Mouse (Mus musculus): Measurements from ENCODE around the gene Ap2a2.
A peak's percentile ranks its signal among the peaks of the same experiment; 100 is the strongest.

The Ap2a2 gene

GRCm38 (mm10) chr7:141561682-141562391 is at the start of gene Ap2a2:
Gene Ap2a2 (plus strand): TSS chr7:141562173.
- peak; percentile 87 for DNase-seq (ENCODE audit: low spot score)

- DNase-seq (ENCODE audit: low spot score): no peak
Measured at GRCm38 (mm10) chr7:141517638-141518037, 44.3 kb upstream of the Ap2a2 start.

- DNase-seq (ENCODE audit: low spot score): no peak
Measured at GRCm38 (mm10) chr7:141518296-141518695, 43.7 kb upstream of the Ap2a2 start.

GRCm38 (mm10) chr7:141518926-141519325 is 43.0 kb upstream of the Ap2a2 start:
- DNase-seq (ENCODE audit: low spot score): no peak

- no peak for DNase-seq (ENCODE audit: low spot score)
Measured at GRCm38 (mm10) chr7:141519795-141520194, 42.2 kb upstream of the Ap2a2 start.

GRCm38 (mm10) chr7:141523007-141523406 is 39.0 kb upstream of the Ap2a2 start:
- no peak for DNase-seq (ENCODE audit: low spot score)

- DNase-seq (ENCODE audit: low spot score): no peak
Measured at GRCm38 (mm10) chr7:141524271-141524670, 37.7 kb upstream of the Ap2a2 start.

GRCm38 (mm10) chr7:141524760-141525579 is 37.0 kb upstream of the Ap2a2 start:
- DNase-seq (ENCODE audit: low spot score): peak; percentile 70

GRCm38 (mm10) chr7:141525580-141525925 is 36.4 kb upstream of the Ap2a2 start:
- DNase-seq (ENCODE audit: low spot score): no peak

GRCm38 (mm10) chr7:141535570-141535969 is 26.4 kb upstream of the Ap2a2 start:
- DNase-seq (ENCODE audit: low spot score): no peak

GRCm38 (mm10) chr7:141538852-141539555 is 23.0 kb upstream of the Ap2a2 start:
- peak; percentile 9 for DNase-seq (ENCODE audit: low spot score)

GRCm38 (mm10) chr7:141539556-141540311 is 22.2 kb upstream of the Ap2a2 start, which contains the start of gene Chid1:
Gene Chid1 (minus strand): TSS chr7:141539857.
- DNase-seq (ENCODE audit: low spot score): peak; percentile 97

GRCm38 (mm10) chr7:141540312-141541081 is 21.5 kb upstream of the Ap2a2 start:
- DNase-seq (ENCODE audit: low spot score): peak; percentile 34

- no peak for DNase-seq (ENCODE audit: low spot score)
Measured at GRCm38 (mm10) chr7:141541681-141542080, 20.3 kb upstream of the Ap2a2 start.

GRCm38 (mm10) chr7:141542588-141542987 is 19.4 kb upstream of the Ap2a2 start:
- DNase-seq (ENCODE audit: low spot score): no peak

- DNase-seq (ENCODE audit: low spot score): no peak
Measured at GRCm38 (mm10) chr7:141544654-141545053, 17.3 kb upstream of the Ap2a2 start.

GRCm38 (mm10) chr7:141549432-141550061 is 12.4 kb upstream of the Ap2a2 start:
- no peak for DNase-seq (ENCODE audit: low spot score)

GRCm38 (mm10) chr7:141550464-141550863 is 11.5 kb upstream of the Ap2a2 start:
- no peak for DNase-seq (ENCODE audit: low spot score)

GRCm38 (mm10) chr7:141558329-141558776 is 3.6 kb upstream of the Ap2a2 start:
- DNase-seq (ENCODE audit: low spot score): no peak

- no peak for DNase-seq (ENCODE audit: low spot score)
Measured at GRCm38 (mm10) chr7:141558946-141559345, 3.0 kb upstream of the Ap2a2 start.
